Mouse (Mus musculus): ENCODE measurements around the gene Pax5. TPM values are rescaled to one million over a fixed set of nuclear protein-coding genes. Genes with fewer than 3 reads are reported as not detected.

The Pax5 gene
- total RNA-seq, 1 experiment from 2014 or later, result not detected

DNA sequence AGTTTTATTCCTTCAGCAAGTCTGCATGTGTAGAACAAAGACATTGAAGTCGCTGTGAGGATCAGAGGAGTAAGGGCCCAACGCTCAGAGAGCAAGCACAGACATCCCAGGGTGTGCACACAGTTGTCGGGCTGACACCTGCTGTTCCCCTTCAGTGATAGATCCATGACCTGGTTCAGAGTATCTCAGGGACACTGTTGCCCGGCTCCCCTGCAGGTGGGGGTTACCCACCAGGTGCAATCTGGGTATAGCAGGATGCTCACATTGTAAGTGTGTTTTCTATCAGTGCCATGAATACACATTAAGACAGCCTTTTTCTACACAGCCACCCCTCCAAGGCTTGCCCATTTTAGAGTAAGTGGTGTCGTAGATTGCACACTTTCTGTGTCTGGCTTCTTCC, 212.1 kb downstream of the Pax5 start:
- no peak for ATAC-seq (replicated peaks; ENCODE audit: low read depth, poor library complexity, severe bottlenecking)

DNA sequence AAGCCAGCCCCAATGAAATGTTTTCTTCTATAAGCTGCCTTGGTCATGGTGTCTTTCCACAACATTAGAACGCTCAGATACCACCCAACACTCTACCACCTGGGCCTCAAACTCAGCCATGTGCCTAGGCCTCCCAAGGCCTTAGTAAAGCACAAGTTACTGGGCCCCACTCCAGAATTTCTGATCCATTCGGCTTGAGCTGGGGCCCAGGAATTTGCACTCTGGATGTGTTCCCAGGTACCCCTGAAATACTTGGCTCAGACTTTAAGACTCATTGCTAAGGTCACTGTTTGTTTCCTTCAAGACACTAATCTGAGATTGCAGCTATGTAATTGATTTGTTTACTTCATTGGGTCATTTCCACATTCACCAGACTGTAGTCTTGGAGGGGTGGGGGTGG, 214.5 kb downstream of the Pax5 start:
- no peak for ATAC-seq (replicated peaks; ENCODE audit: low read depth, poor library complexity, severe bottlenecking)

DNA sequence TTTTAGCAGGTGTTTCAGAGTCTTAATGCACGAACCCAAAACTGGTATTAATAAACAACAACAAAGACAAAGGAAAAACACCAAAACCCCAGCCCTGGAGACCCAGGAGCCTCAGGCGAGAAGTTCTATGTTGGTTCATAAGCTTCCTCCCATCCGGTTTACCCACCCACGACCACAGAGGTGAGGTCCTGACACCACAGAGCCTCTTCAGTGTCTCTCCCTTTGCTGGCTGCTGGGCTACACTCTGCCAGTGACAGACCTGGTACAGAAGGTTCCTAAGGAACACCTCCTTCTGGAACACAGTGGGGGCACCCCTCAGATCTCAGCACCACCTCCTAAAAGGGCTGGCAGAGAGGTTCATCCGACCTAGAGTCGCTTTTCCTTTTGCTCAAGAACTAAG, 216.5 kb downstream of the Pax5 start:
- ATAC-seq (replicated peaks; ENCODE audit: low read depth, poor library complexity, severe bottlenecking), result no peak

DNA sequence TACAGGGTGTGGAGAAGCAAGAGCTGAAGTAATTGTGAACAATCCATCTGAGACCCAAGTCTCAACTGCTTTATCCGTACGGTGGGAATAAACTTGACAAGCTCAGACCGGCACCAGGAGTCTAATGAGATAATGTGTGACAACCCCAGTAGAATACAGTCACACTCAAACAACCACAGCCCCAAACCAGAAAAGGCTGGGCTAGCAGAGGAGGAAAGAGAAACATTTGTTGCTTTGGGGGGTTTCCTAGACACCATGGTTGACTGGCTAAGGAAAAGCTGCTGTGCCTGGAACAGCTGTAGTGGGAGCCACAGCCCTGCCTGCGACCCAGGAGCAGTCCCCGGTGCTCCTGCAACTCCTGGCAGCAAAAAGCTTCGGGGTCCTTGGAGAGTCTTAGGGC, 219.4 kb downstream of the Pax5 start:
- ATAC-seq (replicated peaks; ENCODE audit: low read depth, poor library complexity, severe bottlenecking), result no peak

DNA sequence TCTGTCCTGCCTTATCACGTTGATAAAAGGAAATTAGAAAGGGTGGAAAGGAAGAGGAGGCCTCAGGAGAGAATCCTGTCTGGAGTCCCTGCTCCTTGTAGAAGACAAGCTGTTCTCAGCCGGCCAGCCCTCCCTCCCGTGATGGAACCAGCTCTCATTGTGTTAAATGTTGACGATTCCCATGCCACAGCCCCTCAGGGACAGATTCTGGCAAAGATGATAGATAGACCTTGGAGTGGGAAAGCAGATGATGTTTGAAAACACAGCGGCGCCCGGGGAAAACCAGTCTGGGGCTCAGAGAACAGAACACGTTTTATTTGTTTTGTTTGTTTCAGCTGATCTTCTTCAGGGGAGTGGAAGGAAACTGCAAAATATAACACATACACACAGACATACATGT, 221.6 kb downstream of the Pax5 start:
- no peak for ATAC-seq (replicated peaks; ENCODE audit: low read depth, poor library complexity, severe bottlenecking)

DNA sequence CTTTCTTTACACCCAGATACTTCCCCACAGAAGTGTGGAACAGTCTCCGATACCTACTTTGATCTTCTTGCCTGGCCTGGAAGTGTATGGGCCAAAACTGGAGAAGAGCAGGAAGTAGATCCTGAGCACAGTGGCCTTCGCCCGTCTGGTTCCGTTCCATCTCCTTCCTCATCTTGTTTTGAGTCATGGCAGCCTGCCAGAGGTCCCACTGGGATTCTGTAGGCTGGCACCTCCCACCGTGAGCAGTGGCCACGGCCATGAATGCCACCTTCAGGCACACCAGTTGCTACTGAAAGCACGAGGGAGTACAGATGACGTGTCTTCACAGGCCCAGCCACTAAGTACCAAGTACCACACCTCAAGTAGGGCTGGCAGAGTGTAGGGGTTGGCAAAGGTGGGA, 222.1 kb downstream of the Pax5 start:
- ATAC-seq (replicated peaks; ENCODE audit: low read depth, poor library complexity, severe bottlenecking), result no peak

DNA sequence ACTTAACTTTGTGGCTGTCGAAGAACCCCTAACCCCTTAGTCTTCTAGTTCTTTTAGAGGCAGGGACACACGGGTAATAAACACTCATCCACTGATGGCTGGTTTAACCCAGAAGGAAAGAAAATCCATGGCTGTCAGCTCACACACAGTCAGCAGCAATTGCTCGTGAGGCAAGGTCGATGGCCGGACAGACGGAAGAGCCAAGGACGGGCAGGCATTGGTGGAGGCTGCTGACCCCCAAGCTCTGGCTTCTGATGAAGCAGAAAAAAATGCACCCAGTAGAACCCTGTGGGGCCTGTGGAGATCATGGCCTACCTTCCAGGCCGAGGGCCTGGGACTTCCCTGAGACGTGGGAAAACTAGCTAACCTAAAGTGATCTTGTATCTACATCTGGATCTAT, 227.4 kb downstream of the Pax5 start:
- ATAC-seq (replicated peaks; ENCODE audit: low read depth, poor library complexity, severe bottlenecking), result no peak

DNA sequence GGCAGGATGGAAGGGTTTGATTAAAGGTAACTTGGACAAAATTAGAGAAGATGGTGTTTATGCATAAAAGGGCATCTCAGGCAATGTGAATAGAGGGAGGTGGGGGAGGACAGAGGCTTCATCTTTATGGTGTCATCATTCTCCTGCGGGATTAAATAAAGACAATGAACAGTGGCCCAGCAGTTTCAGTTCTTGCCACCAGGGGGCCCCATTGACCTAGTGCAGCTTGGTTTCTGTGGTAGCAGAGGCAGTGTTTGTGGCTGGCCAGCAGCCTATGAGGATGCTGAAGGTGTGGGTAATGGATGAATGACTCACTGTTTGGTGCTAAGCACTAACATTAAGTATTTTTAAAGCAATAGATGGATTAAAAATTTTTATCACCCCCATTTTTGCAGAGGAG, 230.5 kb downstream of the Pax5 start:
- no peak for ATAC-seq (replicated peaks; ENCODE audit: low read depth, poor library complexity, severe bottlenecking)

Other genes with a start within 250 kb of the Pax5 start
- 92.3 and 109 TPM in 2 replicates for gene Zcchc7, start 45.4 kb upstream of the Pax5 start, total RNA-seq (2017)

Measured in common myeloid progenitor, adult 5-6 weeks (primary cell).